Mouse (Mus musculus) neural tube, embryonic 11.5 days (tissue): ENCODE results near the gene Shld2. TPM values are rescaled to one million over a fixed set of nuclear protein-coding genes. Genes with fewer than 3 reads are reported as not detected.

Source experiments
- ATAC-seq: fragments of 200-750 bp; cut with Nextera tagmentation; 2 replicates; pipeline ENCODE4 v1.8.0; 2017; ENCODE audit warnings: moderate number of reproducible peaks, mild to moderate bottlenecking, moderate TSS enrichment, moderate library complexity; ENCODE audit not compliant: insufficient read depth, low FRiP score, low TSS enrichment
- DNase-seq: peaks from one replicate; pipeline ENCODE4 v3.0.0-alpha.2; 2015; ENCODE audit warnings: low spot score
- H3K27ac ChIP-seq: fragments of 300-500 bp; sonication (generic); 2 replicates; pipeline ENCODE4 v1.5.1; 2014; ENCODE audit warnings: low read depth, mild to moderate bottlenecking, low read length
- H3K27me3 ChIP-seq: fragments of 300-500 bp; sonication (generic); 2 replicates; pipeline ENCODE4 v1.6.1; 2014; ENCODE audit warnings: mild to moderate bottlenecking, low read length, mixed read lengths; ENCODE audit not compliant: control insufficient read depth, insufficient read depth
- H3K36me3 ChIP-seq: fragments of 300-500 bp; sonication (generic); 2 replicates; pipeline ENCODE4 v1.6.1; 2014; ENCODE audit warnings: mild to moderate bottlenecking, low read length, moderate library complexity, mixed read lengths; ENCODE audit not compliant: control insufficient read depth, insufficient read depth
- H3K4me1 ChIP-seq: fragments of 300-500 bp; sonication (generic); 2 replicates; pipeline ENCODE4 v1.6.1; 2014; ENCODE audit warnings: low read length, mixed read lengths; ENCODE audit not compliant: control insufficient read depth, insufficient read depth
- H3K4me2 ChIP-seq: fragments of 300-500 bp; sonication (generic); 2 replicates; pipeline ENCODE4 v1.6.1; 2014; ENCODE audit warnings: low read depth, mild to moderate bottlenecking, moderate library complexity
- H3K4me3 ChIP-seq: fragments of 300-500 bp; sonication (generic); 2 replicates; pipeline ENCODE4 v1.5.1; 2014; ENCODE audit warnings: low read depth, low read length
- H3K9ac ChIP-seq: fragments of 300-500 bp; sonication (generic); 2 replicates; pipeline ENCODE4 v1.6.1; 2014; ENCODE audit warnings: mild to moderate bottlenecking, low read length
- H3K9me3 ChIP-seq: fragments of 300-500 bp; sonication (generic); 2 replicates; pipeline ENCODE4 v1.6.1; 2016; ENCODE audit warnings: low read length; ENCODE audit not compliant: control insufficient read depth
- WGBS: fragments of 180-500 bp; shearing (Covaris S2); extraction: QIAGEN DNeasy Blood & Tissue Kit; methylation state at CpG from one replicate; pipeline ENCODE4 v1.1.7; 2014; 5-methylcytosine and 5-hydroxymethylcytosine counted together
- polyA plus RNA-seq: library from polyadenylated mRNA; unstranded; fragments of >200 nt; fragmentation: Nextera tagmentation; extraction: Ambion mirVana; gene quantifications from 2 replicates; pipeline ENCODE4 v1.2.1, GENCODE M21; 2014

The Shld2 gene
- polyA plus RNA-seq, 1 experiment from 2014 or later, result 7.7 TPM

DNA sequence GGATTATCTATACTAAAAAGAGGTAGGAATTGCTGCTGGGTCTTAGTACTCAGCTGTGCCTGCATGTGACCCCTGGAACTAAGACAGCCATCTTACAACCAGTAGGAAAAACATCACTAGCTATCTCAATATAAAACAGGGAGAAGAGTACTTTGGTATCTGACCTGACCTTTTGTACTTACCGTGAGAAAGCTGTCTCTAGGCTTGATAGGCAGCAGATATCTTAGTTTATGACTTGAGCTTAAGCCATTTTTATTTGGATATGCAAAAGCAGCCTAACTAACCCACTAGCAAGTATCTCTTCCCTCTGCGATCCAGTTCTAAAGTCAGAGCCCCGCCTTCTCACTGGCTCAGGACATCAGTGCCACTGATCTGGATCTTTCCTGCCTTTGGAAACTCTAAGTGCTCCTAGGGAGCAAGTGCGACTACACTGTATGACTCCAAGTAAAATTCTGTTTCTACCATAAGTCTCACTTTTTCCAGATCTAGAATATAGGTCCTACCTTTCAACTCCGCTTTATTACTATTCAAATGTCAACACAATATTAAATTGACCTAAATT lies 7.5 kb downstream of the Shld2 start:
- 76% methylated on average over 5 of the region's 5 CpGs for WGBS

GRCm38 (mm10) chr14:34298871-34299700 lies 11.2 kb downstream of the Shld2 start:
- no peak overlapping the region for H3K4me3 ChIP-seq
- no peak for ATAC-seq
- WGBS, result 80% methylated on average over 11 of the region's 11 CpGs

More for the DNA sequence above, 7.5 kb downstream of the Shld2 start:
- Histone ChIP-seq H3K9me3 (no peaks in the 10 kb centered on the region), H3K4me2 (no peak overlapping the region), H3K27me3 (no peaks in the 10 kb centered on the region), H3K9ac (no peak overlapping the region), H3K36me3 (no peaks in the 10 kb centered on the region), H3K4me3 (no peak overlapping the region), H3K4me1 (no peaks in the 10 kb centered on the region), H3K27ac (no peak overlapping the region)
- no peak for ATAC-seq
- no peak for DNase-seq

GRCm38 (mm10) chr14:34297634-34298033 lies 12.7 kb downstream of the Shld2 start:
- H3K27ac ChIP-seq, result no peak overlapping the region
- H3K4me2 ChIP-seq, result no peak overlapping the region
- no peak overlapping the region for H3K9ac ChIP-seq
- DNase-seq, result no peak
- no peaks in the 10 kb centered on the region for H3K9me3 ChIP-seq
- H3K4me3 ChIP-seq, result no peak overlapping the region
- 57% methylated on average over 2 of the region's 2 CpGs for WGBS
- no peaks in the 10 kb centered on the region for H3K4me1 ChIP-seq
- no peaks in the 10 kb centered on the region for H3K36me3 ChIP-seq
- ATAC-seq, result no peak
- no peaks in the 10 kb centered on the region for H3K27me3 ChIP-seq

More at GRCm38 (mm10) chr14:34298871-34299700, 11.2 kb downstream of the Shld2 start:
- Histone ChIP-seq H3K9me3 (no peaks in the 10 kb centered on the region), H3K4me2 (no peak overlapping the region), H3K36me3 (no peaks in the 10 kb centered on the region), H3K27ac (no peak overlapping the region), H3K4me1 (no peaks in the 10 kb centered on the region), H3K27me3 (no peaks in the 10 kb centered on the region), H3K9ac (no peak overlapping the region)
- DNase-seq, result no peak

GRCm38 (mm10) chr14:34297038-34297437 lies 13.3 kb downstream of the Shld2 start:
- no peak for DNase-seq
- no peak overlapping the region for H3K27ac ChIP-seq
- no peak for ATAC-seq
- H3K36me3 ChIP-seq, result no peaks in the 10 kb centered on the region
- 57% methylated on average over 4 of the region's 4 CpGs for WGBS
- H3K4me2 ChIP-seq, result no peak overlapping the region
- H3K4me3 ChIP-seq, result no peak overlapping the region
- H3K9ac ChIP-seq, result no peak overlapping the region
- no peaks in the 10 kb centered on the region for H3K4me1 ChIP-seq
- no peaks in the 10 kb centered on the region for H3K9me3 ChIP-seq
- no peaks in the 10 kb centered on the region for H3K27me3 ChIP-seq

- Histone ChIP-seq H3K9me3 (no peaks in the 10 kb centered on the region), H3K36me3 (no peaks in the 10 kb centered on the region), H3K4me3 (no peak overlapping the region), H3K27ac (no peak overlapping the region), H3K27me3 (no peaks in the 10 kb centered on the region), H3K4me1 (no peaks in the 10 kb centered on the region), H3K4me2 (no peak overlapping the region), H3K9ac (no peak overlapping the region)
- ATAC-seq (no peak), DNase-seq (no peak)
- 89% methylated on average over 7 of the region's 7 CpGs for WGBS
Measured at GRCm38 (mm10) chr14:34296350-34296749, 13.9 kb downstream of the Shld2 start.

- no peak overlapping the region for H3K27ac ChIP-seq
- no peak overlapping the region for H3K4me3 ChIP-seq
- no peak overlapping the region for H3K4me2 ChIP-seq
- no peaks in the 10 kb centered on the region for H3K36me3 ChIP-seq
- no peaks in the 10 kb centered on the region for H3K9me3 ChIP-seq
- H3K27me3 ChIP-seq, result no peaks in the 10 kb centered on the region
- no peaks in the 10 kb centered on the region for H3K4me1 ChIP-seq
- H3K9ac ChIP-seq, result no peak overlapping the region
- ATAC-seq (no peak), DNase-seq (no peak)
- WGBS, result 93% methylated on average over 3 of the region's 3 CpGs
Measured at GRCm38 (mm10) chr14:34293641-34294040, 16.7 kb downstream of the Shld2 start.

DNA sequence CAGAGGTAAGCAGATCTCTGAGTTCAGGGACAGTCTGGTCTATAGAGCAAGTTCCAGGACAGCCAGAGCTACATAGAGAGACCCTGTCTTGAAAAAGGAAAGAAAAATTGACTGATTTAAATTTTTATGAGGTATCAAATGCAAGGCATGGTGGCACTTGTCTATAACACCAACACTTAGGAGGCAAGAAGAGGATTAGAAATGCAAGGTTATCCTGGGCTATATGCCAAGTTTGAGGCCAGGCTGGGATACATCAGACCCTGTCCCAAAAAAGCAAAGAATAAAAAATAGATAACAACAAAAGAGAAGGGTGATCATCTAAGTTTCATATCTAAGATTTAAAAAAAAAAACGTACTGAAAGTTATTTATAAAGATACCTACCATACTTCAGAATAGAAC lies 20.1 kb downstream of the Shld2 start:
- H3K9ac ChIP-seq, result no peak overlapping the region
- H3K36me3 ChIP-seq, result no peaks in the 10 kb centered on the region
- H3K27me3 ChIP-seq, result no peaks in the 10 kb centered on the region
- WGBS, result 49% methylated on average over 1 of the region's 1 CpGs
- H3K4me2 ChIP-seq, result no peak overlapping the region
- H3K4me3 ChIP-seq, result no peak overlapping the region
- no peak overlapping the region for H3K27ac ChIP-seq
- no peak for ATAC-seq
- DNase-seq, result no peak
- H3K9me3 ChIP-seq, result no peaks in the 10 kb centered on the region
- H3K4me1 ChIP-seq, result no peaks in the 10 kb centered on the region

- DNase-seq (no peak), ATAC-seq (no peak)
- H3K4me2 ChIP-seq, result no peak overlapping the region
- no peak overlapping the region for H3K4me3 ChIP-seq
- no peaks in the 10 kb centered on the region for H3K36me3 ChIP-seq
- no peaks in the 10 kb centered on the region for H3K27me3 ChIP-seq
- H3K9ac ChIP-seq, result no peak overlapping the region
- H3K9me3 ChIP-seq, result no peaks in the 10 kb centered on the region
- H3K27ac ChIP-seq, result no peak overlapping the region
- H3K4me1 ChIP-seq, result no peaks in the 10 kb centered on the region
- WGBS, result 77% methylated on average over 3 of the region's 3 CpGs
Measured at GRCm38 (mm10) chr14:34289259-34290015, 20.9 kb downstream of the Shld2 start.
